Mouse (Mus musculus) brain, embryonic 14.5 days (tissue): Measurements from ENCODE around the gene Rmi2.

Source experiments
- CTCF ChIP-seq: fragments of 200-500 bp; IDR thresholded peaks from 2 replicates; pipeline ENCODE4 v1.5.1; 2012; ENCODE audit warnings: inconsistent platforms, mild to moderate bottlenecking, moderate library complexity, borderline replicate concordance; ENCODE audit not compliant: insufficient read depth, insufficient read length; ENCODE audit errors: extremely low read depth
- POLR2A ChIP-seq: fragments of 200-500 bp; IDR thresholded peaks from 2 replicates; pipeline ENCODE4 v1.6.1; 2012; ENCODE audit warnings: mild to moderate bottlenecking, inconsistent platforms, borderline replicate concordance; ENCODE audit not compliant: poor library complexity, insufficient read depth, insufficient read length, severe bottlenecking; ENCODE audit errors: extremely low read depth

DNA sequence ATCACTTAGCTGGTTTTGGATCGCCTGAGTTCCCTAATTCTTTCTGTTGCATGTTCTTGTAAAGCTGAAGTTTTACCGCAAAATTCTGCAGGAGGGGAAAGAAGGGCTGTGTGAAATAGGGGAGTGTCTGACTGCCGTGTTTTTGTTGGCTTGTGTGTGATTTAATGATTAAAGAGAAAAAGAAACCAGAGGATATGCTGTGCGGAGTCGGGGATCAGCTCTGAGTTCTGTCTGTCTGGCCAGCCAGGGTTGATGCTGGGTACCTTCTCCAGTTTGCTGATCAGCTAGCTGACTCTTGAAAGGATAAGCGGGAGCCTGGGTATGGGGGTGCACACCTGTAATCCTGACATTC, 9.4 kb downstream of the Rmi2 start:
- TF ChIP-seq CTCF = no peak
- TF ChIP-seq POLR2A = no peak
